Mouse (Mus musculus) cerebellum, postnatal 25 days (tissue): ENCODE data around the gene Kif27.
A peak's percentile ranks its signal among the peaks of the same experiment; 100 is the strongest.
"Not testable (repeated sequence)": the region's sequence is repeated elsewhere in the genome, so short reads cannot be mapped to it uniquely, and the experiment has no call there.

Experiments used
- DNase-seq, 2 experiments: peaks; one replicate each; pipeline ENCODE4 v3.0.0; 2021; ENCODE audit warnings: mixed read lengths in 2 of 2

The Kif27 gene

GRCm38 (mm10) chr13:58358629-58359303 lies at the start of gene Kif27:
Kif27 (minus strand) TSS chr13:58359122.
- DNase-seq = peak; percentile 69 to 83

- DNase-seq = not testable (repeated sequence)
These were observed 44.3 kb upstream of the Kif27 start, which contains the start of gene Hnrnpk for GRCm38 (mm10) chr13:58403243-58403642. Hnrnpk (minus strand) TSS chr13:58403343.

DNA sequence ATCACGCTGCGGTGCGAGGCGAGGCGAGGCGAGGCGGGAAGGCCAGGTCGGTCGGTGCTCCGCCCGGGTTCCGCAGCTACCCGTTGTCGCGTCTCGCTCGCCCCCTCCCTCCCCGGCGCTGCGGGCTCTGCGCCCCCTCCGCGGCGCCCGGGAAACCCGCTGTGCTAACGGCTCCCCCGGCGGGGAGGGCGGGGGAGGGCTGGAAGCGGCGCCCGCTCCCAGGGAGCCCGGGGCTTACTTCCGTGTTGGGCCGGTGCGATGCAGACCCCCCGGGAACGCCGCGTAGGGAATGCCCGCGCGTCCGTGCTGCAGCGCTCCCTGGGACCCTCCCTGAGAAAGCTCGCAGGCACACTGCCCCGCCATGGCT lies 43.8 kb upstream of the Kif27 start:
- no peak for DNase-seq

- DNase-seq = peak; percentile 99 to 100
These were observed 43.3 kb upstream of the Kif27 start, which contains the start of gene Rmi1 for GRCm38 (mm10) chr13:58402003-58402743. Rmi1 (plus strand) TSS chr13:58402248.

DNA sequence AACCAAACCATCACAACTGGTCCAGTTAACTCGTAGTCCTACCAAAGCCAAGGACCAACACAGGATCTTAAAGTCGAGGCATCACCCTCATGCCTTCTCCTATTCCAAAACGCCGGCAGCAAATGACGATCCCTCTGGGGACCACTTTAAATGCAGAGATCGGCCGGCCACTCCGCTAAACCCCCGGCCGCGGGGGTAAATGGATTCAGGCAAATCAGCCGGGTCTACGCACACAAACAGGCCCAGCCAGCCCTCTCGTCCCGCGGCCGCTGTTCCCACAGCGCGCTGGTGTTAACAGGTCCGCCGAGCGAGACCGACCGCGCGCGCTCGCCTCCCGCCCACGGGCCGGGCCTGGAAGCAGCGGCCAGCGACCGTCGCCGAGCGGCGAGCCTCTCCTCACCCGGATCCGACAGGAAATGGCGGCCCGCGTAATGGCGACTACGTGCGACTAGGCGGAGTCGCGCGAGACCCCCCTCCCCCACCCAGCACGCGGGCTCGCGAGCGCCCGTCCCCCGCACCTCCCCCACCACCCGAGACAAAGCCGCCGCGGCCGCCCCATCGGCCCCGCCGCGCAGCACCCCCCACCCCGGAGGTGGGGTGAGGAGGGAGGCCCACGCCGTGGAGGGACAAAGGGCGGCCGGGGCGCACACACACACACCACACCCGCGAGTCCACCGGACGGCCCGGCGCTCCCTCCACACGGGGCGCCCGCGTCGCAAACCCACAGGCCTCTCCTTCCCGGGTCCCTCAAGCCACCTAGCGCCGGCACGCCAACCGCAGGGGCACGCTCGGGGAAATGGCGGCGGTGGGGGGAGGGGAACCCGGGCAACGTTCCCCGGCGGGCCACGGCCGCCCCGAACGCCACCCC lies 42.4 kb upstream of the Kif27 start:
- DNase-seq = peak; percentile 79 to 91

- DNase-seq = no peak
These were observed 41.7 kb upstream of the Kif27 start for GRCm38 (mm10) chr13:58400576-58400975.

DNA sequence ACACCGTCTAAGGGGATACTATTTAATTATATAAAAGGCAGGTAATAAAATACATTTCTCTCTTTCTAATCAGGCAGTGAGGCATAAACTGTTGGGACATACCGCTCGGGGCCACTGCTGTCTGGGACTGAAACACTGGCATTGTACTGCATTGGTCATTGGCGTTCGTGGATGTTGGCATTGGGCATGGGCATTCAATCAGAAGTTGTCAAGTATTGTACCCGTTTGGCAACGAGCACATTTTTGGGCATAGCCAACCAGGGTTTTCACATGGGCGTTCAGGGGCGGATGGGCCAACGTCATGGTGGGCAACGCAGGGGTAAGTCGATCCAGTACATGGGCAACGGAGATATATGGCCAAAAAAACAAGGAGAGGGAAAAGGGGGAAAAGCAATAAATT lies 38.7 kb upstream of the Kif27 start:
- no peak for DNase-seq

DNA sequence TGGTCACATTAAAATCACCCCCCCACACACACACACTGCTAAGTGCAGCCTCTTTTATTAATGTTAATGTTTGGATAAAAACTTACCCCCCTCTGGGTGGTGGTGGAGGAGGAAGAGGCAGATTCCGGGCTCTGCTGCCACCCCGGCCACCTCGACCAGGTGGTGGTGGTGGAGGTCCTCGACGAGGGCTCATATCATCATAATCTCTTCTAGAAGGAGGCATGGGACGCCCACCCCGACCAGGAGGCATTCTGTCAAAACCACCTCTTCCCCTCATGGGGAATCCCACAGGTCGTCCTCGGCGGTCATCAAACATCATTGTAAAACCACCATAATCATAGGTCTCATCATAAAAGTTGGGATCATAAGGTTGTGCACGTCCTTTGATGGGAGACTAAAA lies 35.5 kb upstream of the Kif27 start:
- not testable (repeated sequence) for DNase-seq

- no peak for DNase-seq
These were observed 30.5 kb upstream of the Kif27 start for GRCm38 (mm10) chr13:58389324-58389951.

- DNase-seq = no peak
These were observed 29.5 kb upstream of the Kif27 start for GRCm38 (mm10) chr13:58388379-58388778.

DNA sequence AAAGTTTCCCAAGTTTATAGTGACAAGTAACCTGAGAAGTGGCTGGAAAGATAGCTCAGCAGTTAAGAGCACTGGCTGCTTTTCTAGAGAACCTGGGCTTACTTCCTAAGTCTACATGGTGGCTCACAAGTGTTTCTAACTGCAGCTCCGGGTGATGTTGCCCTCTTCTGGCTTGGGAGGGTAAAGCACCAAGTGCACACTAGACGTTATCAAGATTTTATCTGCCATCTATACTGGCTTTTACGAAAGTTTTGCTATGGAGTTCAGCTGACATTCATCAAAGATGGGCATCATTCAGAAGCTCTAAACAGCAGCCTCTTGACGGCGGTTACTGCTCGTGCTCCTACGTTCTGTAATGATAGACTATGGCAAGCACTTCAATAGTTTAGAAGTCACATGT lies 29.0 kb upstream of the Kif27 start:
- peak; percentile 69 to 81 for DNase-seq

GRCm38 (mm10) chr13:58385547-58385920 lies 26.6 kb upstream of the Kif27 start:
- DNase-seq = no peak

- DNase-seq = peak; percentile 63 to 67
These were observed 26.0 kb upstream of the Kif27 start, which contains the start of gene 2210016F16Rik for GRCm38 (mm10) chr13:58384779-58385546. 2210016F16Rik (minus strand) TSS chr13:58385225.

GRCm38 (mm10) chr13:58384371-58384770 lies 25.4 kb upstream of the Kif27 start:
- DNase-seq = no peak

DNA sequence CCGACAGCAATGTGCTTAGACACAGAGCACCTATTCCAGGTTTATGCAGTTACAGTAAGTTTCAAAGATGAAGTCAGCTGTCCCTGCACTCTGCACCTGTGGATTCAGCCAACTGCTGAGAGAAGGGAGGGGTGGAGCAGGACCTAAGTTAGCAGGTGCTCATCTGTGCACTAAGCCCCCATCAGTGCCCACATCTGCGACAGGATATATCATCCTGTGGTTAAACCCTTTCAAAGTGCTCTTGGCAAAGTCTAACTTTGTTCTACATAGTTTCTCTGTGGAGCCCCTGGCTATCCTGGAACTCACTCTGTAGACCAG lies 14.2 kb upstream of the Kif27 start:
- DNase-seq = no peak

- DNase-seq = no peak
These were observed 13.6 kb upstream of the Kif27 start for GRCm38 (mm10) chr13:58372278-58373152.

- no peak for DNase-seq
These were observed 9.9 kb upstream of the Kif27 start for GRCm38 (mm10) chr13:58368835-58369234.

DNA sequence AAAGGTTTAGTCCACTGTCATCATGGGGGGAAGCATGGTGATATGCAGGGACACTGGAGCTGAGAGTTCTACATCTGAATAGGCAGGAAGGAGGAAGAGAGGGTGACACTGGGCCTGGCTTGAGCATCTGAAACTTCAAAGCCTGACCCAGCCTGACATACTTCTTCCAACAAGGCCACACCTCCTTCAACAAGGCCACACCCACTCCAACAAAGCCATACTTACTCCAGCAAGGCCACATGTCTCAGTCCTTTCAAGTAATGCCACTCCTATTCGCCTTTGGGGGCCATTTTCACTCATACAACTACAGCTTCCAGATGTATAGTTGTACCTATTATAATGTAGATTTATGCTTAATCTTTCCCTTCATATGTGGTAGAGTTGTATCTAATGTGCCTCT lies 8.7 kb upstream of the Kif27 start:
- DNase-seq = no peak

DNA sequence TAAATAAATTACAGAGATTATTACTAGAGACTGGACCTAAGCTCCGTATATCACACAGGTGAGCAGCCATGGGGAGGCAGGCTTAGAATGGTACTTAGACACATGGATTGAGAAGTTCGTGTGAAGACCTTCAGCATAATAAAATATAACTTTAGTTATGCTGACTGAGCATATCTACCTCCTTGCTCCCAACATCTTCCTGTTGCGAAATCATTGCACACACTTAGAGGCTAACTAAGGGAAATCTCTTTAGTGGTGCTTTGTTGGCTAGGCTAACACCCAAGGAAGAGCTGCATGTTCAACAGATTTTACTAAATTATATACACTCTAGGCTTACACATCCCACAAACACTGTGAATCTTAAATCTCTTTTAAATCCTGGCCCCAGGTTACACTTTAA lies 7.5 kb upstream of the Kif27 start:
- no peak for DNase-seq

DNA sequence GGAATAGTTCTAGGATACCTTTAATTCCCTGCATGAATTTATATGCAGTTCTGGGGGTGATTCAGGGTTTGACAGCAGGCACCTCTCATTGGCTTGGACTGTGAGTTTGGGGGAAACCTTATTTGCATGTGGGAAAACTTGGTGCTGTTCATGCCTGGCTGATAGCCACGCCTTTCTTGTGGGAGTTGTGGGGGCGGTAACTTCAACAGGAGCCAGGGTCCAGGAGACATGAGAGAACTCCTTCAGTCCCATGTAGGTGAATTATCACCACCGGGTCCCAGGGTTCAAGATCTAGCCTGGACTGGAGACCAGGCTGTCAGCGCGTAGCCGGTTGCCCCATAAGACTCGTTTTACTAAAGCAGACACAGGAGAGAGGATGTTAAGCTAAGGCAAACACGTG lies 6.3 kb upstream of the Kif27 start:
- not testable (repeated sequence) for DNase-seq
